Mouse (Mus musculus) Patski (cell line): ENCODE data around the gene Gm4305. TPM values are rescaled to one million over a fixed set of nuclear protein-coding genes. Genes with fewer than 3 reads are reported as not detected.
"Not testable (repeated sequence)": the region's sequence is repeated elsewhere in the genome, so short reads cannot be mapped to it uniquely, and the experiment has no call there.

Experiments
- ATAC-seq: fragments of 100-300 bp; one replicate; pipeline ENCODE4 v1.8.0; 2021
- CTCF ChIA-PET: fragments of 350-600 bp; sonication (Branson Sonifier 250); formaldehyde crosslinking; loops from one replicate; lab custom pipeline; 2022; ENCODE audit warnings: inconsistent platforms; lab: Charles Lee
- POLR2A ChIA-PET: fragments of 350-600 bp; sonication (Branson Sonifier 250); formaldehyde crosslinking; loops from one replicate; lab custom pipeline; 2022; ENCODE audit warnings: antibody characterized with exemption, inconsistent platforms; lab: Charles Lee
- DNase-seq: peaks from one replicate; pipeline ENCODE4 v3.0.0-alpha.2; 2011; ENCODE audit warnings: low read depth, low spot score
- H3K27me3 ChIP-seq: fragments of 371-371 bp; one replicate; pipeline ENCODE4 v1.5.1; 2021
- in situ Hi-C: fragments of 300-500 bp; cut with MboI; formaldehyde crosslinking; loops from 3 replicates; pipeline ENCODE4 v1.11.1; 2018; ENCODE audit warnings: low pct_unique_long_range_greater_than_20kb, mixed read lengths
- polyA plus RNA-seq: library from polyadenylated mRNA; unstranded; gene quantifications from one replicate; pipeline ENCODE4 v1.2.3, GENCODE M21; 2021

The Gm4305 gene
- polyA plus RNA-seq, result not detected

- DNase-seq, ATAC-seq, H3K27me3 ChIP-seq, in situ Hi-C loops, POLR2A ChIA-PET, CTCF ChIA-PET: not testable (repeated sequence)
Measured at GRCm38 (mm10) chr10:100350793-100351192, at the start of gene Gm4305. Gm4305 (plus strand) TSS chr10:100351093.

- POLR2A ChIA-PET, H3K27me3 ChIP-seq, DNase-seq, ATAC-seq, in situ Hi-C loops, CTCF ChIA-PET: not testable (repeated sequence)
Measured at GRCm38 (mm10) chr10:100335376-100335775, 15.5 kb upstream of the Gm4305 start, which contains the start of gene Gm4301. Gm4301 (plus strand) TSS chr10:100335676.

GRCm38 (mm10) chr10:100340536-100340935, 10.4 kb upstream of the Gm4305 start, which contains the start of gene Gm4302:
Gm4302 (plus strand) TSS chr10:100340836.
- in situ Hi-C loops, DNase-seq, CTCF ChIA-PET, ATAC-seq, H3K27me3 ChIP-seq, POLR2A ChIA-PET: not testable (repeated sequence)

- H3K27me3 ChIP-seq, DNase-seq, POLR2A ChIA-PET, CTCF ChIA-PET, ATAC-seq, in situ Hi-C loops: not testable (repeated sequence)
Measured at GRCm38 (mm10) chr10:100345672-100346071, 5.2 kb upstream of the Gm4305 start, which contains the start of gene Gm4303. Gm4303 (plus strand) TSS chr10:100345972.

- in situ Hi-C loops, ATAC-seq, H3K27me3 ChIP-seq, CTCF ChIA-PET, POLR2A ChIA-PET, DNase-seq: not testable (repeated sequence)
Measured at GRCm38 (mm10) chr10:100356841-100357240, 5.9 kb downstream of the Gm4305 start.

GRCm38 (mm10) chr10:100361038-100361437, 10.1 kb downstream of the Gm4305 start, which contains the start of gene Gm4307:
Gm4307 (plus strand) TSS chr10:100361338.
- ATAC-seq, in situ Hi-C loops, H3K27me3 ChIP-seq, DNase-seq, POLR2A ChIA-PET, CTCF ChIA-PET: not testable (repeated sequence)

- H3K27me3 ChIP-seq, in situ Hi-C loops, POLR2A ChIA-PET, ATAC-seq, CTCF ChIA-PET, DNase-seq: not testable (repeated sequence)
Measured at GRCm38 (mm10) chr10:100382460-100382859, 31.6 kb downstream of the Gm4305 start, which contains the start of gene Gm4312. Gm4312 (minus strand) TSS chr10:100382560.

Other genes starting within 250 kb of the Gm4305 start
- not detected for gene Gm4301, start 15.4 kb upstream of the Gm4305 start, polyA plus RNA-seq
- gene Gm4302, start 10.3 kb upstream of the Gm4305 start, polyA plus RNA-seq, result 0.12 TPM
- gene Gm4303, start 5.1 kb upstream of the Gm4305 start, polyA plus RNA-seq, result not detected
- gene Gm4307, start 10.2 kb downstream of the Gm4305 start, polyA plus RNA-seq, result not detected
- not detected for gene Gm4312, start 31.5 kb downstream of the Gm4305 start, polyA plus RNA-seq
- gene Tmtc3, start 136.3 kb downstream of the Gm4305 start, polyA plus RNA-seq, result 26.0 TPM
- gene Cep290, start 136.5 kb downstream of the Gm4305 start, polyA plus RNA-seq, result 12.4 TPM
- 19.7 TPM for gene 4930430F08Rik, start 239.3 kb downstream of the Gm4305 start, polyA plus RNA-seq
- not detected for gene 1700017N19Rik, start 239.4 kb downstream of the Gm4305 start, polyA plus RNA-seq